Mouse (Mus musculus): Measurements from ENCODE around the gene Gm17581.
"Not testable (repeated sequence)": the region's sequence is repeated elsewhere in the genome, so short reads cannot be mapped to it uniquely, and the experiment has no call there.

The Gm17581 gene

GRCm38 (mm10) chr2:155735766-155736165 lies at the start of gene Gm17581:
Gene Gm17581 (minus strand): TSS chr2:155735866.
- DNase-seq (ENCODE audit: low spot score), result not testable (repeated sequence)

- DNase-seq (ENCODE audit: low spot score), result no peak
Observed at GRCm38 (mm10) chr2:155784534-155784933, 48.9 kb upstream of the Gm17581 start.

GRCm38 (mm10) chr2:155779506-155779905 lies 43.8 kb upstream of the Gm17581 start:
- no peak for DNase-seq (ENCODE audit: low spot score)

- DNase-seq (ENCODE audit: low spot score), result no peak
Observed at GRCm38 (mm10) chr2:155779066-155779465, 43.4 kb upstream of the Gm17581 start.

GRCm38 (mm10) chr2:155778004-155778403 lies 42.3 kb upstream of the Gm17581 start:
- no peak for DNase-seq (ENCODE audit: low spot score)

GRCm38 (mm10) chr2:155777688-155777985 lies 42.0 kb upstream of the Gm17581 start:
- DNase-seq (ENCODE audit: low spot score), result no peak

GRCm38 (mm10) chr2:155776824-155777687 lies 41.4 kb upstream of the Gm17581 start:
- no peak for DNase-seq (ENCODE audit: low spot score)

GRCm38 (mm10) chr2:155775685-155776263 lies 40.1 kb upstream of the Gm17581 start:
- DNase-seq (ENCODE audit: low spot score), result no peak

- no peak for DNase-seq (ENCODE audit: low spot score)
Observed at GRCm38 (mm10) chr2:155774927-155775684, 39.4 kb upstream of the Gm17581 start, which contains the start of gene Mmp24. Gene Mmp24 (plus strand): TSS chr2:155775342.

GRCm38 (mm10) chr2:155774261-155774926 lies 38.7 kb upstream of the Gm17581 start:
- no peak for DNase-seq (ENCODE audit: low spot score)

- no peak for DNase-seq (ENCODE audit: low spot score)
Observed at GRCm38 (mm10) chr2:155773664-155774063, 38.0 kb upstream of the Gm17581 start.

- peak; percentile 59 for DNase-seq (ENCODE audit: low spot score)
Observed at GRCm38 (mm10) chr2:155764679-155765418, 29.2 kb upstream of the Gm17581 start.

- DNase-seq (ENCODE audit: low spot score), result no peak
Observed at GRCm38 (mm10) chr2:155756855-155757566, 21.3 kb upstream of the Gm17581 start.

- no peak for DNase-seq (ENCODE audit: low spot score)
Observed at GRCm38 (mm10) chr2:155755746-155756145, 20.1 kb upstream of the Gm17581 start.

GRCm38 (mm10) chr2:155751014-155751786 lies 15.5 kb upstream of the Gm17581 start, which contains the start of gene Procr:
Gene Procr (plus strand): TSS chr2:155751117.
- DNase-seq (ENCODE audit: low spot score), result no peak

GRCm38 (mm10) chr2:155749394-155749793 lies 13.7 kb upstream of the Gm17581 start:
- no peak for DNase-seq (ENCODE audit: low spot score)

- DNase-seq (ENCODE audit: low spot score), result no peak
Observed at GRCm38 (mm10) chr2:155745487-155745886, 9.8 kb upstream of the Gm17581 start.

GRCm38 (mm10) chr2:155743351-155743750 lies 7.7 kb upstream of the Gm17581 start:
- no peak for DNase-seq (ENCODE audit: low spot score)

- DNase-seq (ENCODE audit: low spot score), result no peak
Observed at GRCm38 (mm10) chr2:155742931-155743337, 7.3 kb upstream of the Gm17581 start.

GRCm38 (mm10) chr2:155742211-155742610 lies 6.5 kb upstream of the Gm17581 start:
- DNase-seq (ENCODE audit: low spot score), result no peak

All from layer of hippocampus, adult 9-10 months (tissue).